Mouse (Mus musculus): Measurements from ENCODE around the gene Ipo7.
"Not testable (repeated sequence)": the region's sequence is repeated elsewhere in the genome, so short reads cannot be mapped to it uniquely, and the experiment has no call there.

The Ipo7 gene

GRCm38 (mm10) chr7:110018631-110019482, 783 bp downstream of the Ipo7 start:
- peak; percentile 77 for DNase-seq (ENCODE audit: low read depth, low spot score)

- no peak for DNase-seq (ENCODE audit: low read depth, low spot score)
Observed at GRCm38 (mm10) chr7:110023553-110023952, 5.5 kb downstream of the Ipo7 start.

- no peak for DNase-seq (ENCODE audit: low read depth, low spot score)
Observed at GRCm38 (mm10) chr7:110026594-110026993, 8.5 kb downstream of the Ipo7 start.

- no peak for DNase-seq (ENCODE audit: low read depth, low spot score)
Observed at GRCm38 (mm10) chr7:110028826-110029225, 10.8 kb downstream of the Ipo7 start.

GRCm38 (mm10) chr7:110030342-110030741, 12.3 kb downstream of the Ipo7 start:
- no peak for DNase-seq (ENCODE audit: low read depth, low spot score)

GRCm38 (mm10) chr7:110057723-110058122, 39.6 kb downstream of the Ipo7 start:
- DNase-seq (ENCODE audit: low read depth, low spot score): not testable (repeated sequence)

GRCm38 (mm10) chr7:110059092-110059785, 41.2 kb downstream of the Ipo7 start:
- peak; percentile 71 for DNase-seq (ENCODE audit: low read depth, low spot score)

- peak; percentile 23 for DNase-seq (ENCODE audit: low read depth, low spot score)
Observed at GRCm38 (mm10) chr7:110060106-110060668, 42.1 kb downstream of the Ipo7 start.

GRCm38 (mm10) chr7:110060669-110061198, 42.7 kb downstream of the Ipo7 start:
- DNase-seq (ENCODE audit: low read depth, low spot score): no peak

- peak; percentile 100 for DNase-seq (ENCODE audit: low read depth, low spot score)
Observed at GRCm38 (mm10) chr7:110061199-110061751, 43.2 kb downstream of the Ipo7 start, which contains the start of gene Zfp143. Gene Zfp143 (plus strand): TSS chr7:110061217.

- DNase-seq (ENCODE audit: low read depth, low spot score): peak; percentile 89
Observed at GRCm38 (mm10) chr7:110061752-110062273, 43.7 kb downstream of the Ipo7 start.

- peak; percentile 66 for DNase-seq (ENCODE audit: low read depth, low spot score)
Observed at GRCm38 (mm10) chr7:110063731-110064130, 45.7 kb downstream of the Ipo7 start.

- no peak for DNase-seq (ENCODE audit: low read depth, low spot score)
Observed at GRCm38 (mm10) chr7:110069070-110069469, 51.0 kb downstream of the Ipo7 start.

GRCm38 (mm10) chr7:110078168-110078567, 60.1 kb downstream of the Ipo7 start:
- no peak for DNase-seq (ENCODE audit: low read depth, low spot score)

- peak; percentile 87 for DNase-seq (ENCODE audit: low read depth, low spot score)
Observed at GRCm38 (mm10) chr7:110083386-110084165, 65.5 kb downstream of the Ipo7 start.

GRCm38 (mm10) chr7:110085217-110085616, 67.1 kb downstream of the Ipo7 start:
- DNase-seq (ENCODE audit: low read depth, low spot score): no peak

- no peak for DNase-seq (ENCODE audit: low read depth, low spot score)
Observed at GRCm38 (mm10) chr7:110087914-110088313, 69.8 kb downstream of the Ipo7 start.

GRCm38 (mm10) chr7:110091670-110092069, 73.6 kb downstream of the Ipo7 start:
- peak; percentile 34 for DNase-seq (ENCODE audit: low read depth, low spot score)

GRCm38 (mm10) chr7:110096332-110096731, 78.3 kb downstream of the Ipo7 start:
- DNase-seq (ENCODE audit: low read depth, low spot score): no peak

- DNase-seq (ENCODE audit: low read depth, low spot score): peak; percentile 44
Observed at GRCm38 (mm10) chr7:110097106-110097793, 79.2 kb downstream of the Ipo7 start.

Measured in R1 (cell line).